8 mouse cellular contexts compared by ENCODE assay signal in the genomic region with DNA sequence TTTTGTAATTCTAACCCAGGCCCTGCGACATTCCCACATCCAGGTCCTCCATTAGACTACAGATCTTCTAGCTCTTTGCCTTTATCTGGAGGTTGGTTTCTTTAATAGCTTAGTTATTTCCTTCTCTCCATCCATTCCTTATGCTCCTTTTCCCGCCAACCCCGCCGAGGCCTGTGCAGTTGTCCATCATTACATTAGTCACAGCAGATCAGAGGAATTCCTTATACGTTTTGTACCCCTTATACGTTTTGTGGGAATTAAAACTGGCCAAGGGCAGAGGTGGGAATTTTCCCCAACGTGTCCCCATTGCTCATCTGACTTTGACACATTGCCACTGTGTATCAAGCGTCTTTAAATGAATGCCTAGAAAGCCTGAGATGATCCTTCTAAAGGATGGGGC. TPM values are rescaled to one million over a fixed set of nuclear protein-coding genes. Genes with fewer than 3 reads are reported as not detected.
A peak's percentile ranks its signal among the peaks of the same experiment; 100 is the strongest.
DNase-seq lines count a peak whose midpoint lies in the region; ATAC-seq lines count a peak whose summit lies in the region.

No protein-coding gene starts in this region.

- no peak overlapping the region for H3K9ac ChIP-seq in neural tube, embryonic 11.5 days (ENCODE audit: low read length)
- H3K9ac ChIP-seq in limb, embryonic 12.5 days (replicated peaks): no peak overlapping the region
- H3K9ac ChIP-seq in stomach, embryonic 14.5 days (replicated peaks; ENCODE audit: low read depth, low read length): no peak overlapping the region

- H3K4me3 ChIP-seq in erythroblast, embryonic 14.5 days (replicated peaks): peak overlapping the region; percentile 81
- H3K4me3 ChIP-seq in neural tube, embryonic 11.5 days (ENCODE audit: low read depth, low read length): peak overlapping the region; percentile 69
- H3K4me3 ChIP-seq in limb, embryonic 12.5 days (replicated peaks): peak overlapping the region; percentile 68
- H3K4me3 ChIP-seq in stomach, embryonic 14.5 days (ENCODE audit: low read depth, low read length): peak overlapping the region; percentile 66

- no peaks in the 10 kb centered on the region for H3K9me3 ChIP-seq in erythroblast, embryonic 14.5 days (ENCODE audit: control insufficient read depth, low read length)
- H3K9me3 ChIP-seq in neural tube, embryonic 11.5 days (ENCODE audit: control insufficient read depth, low read length): no peaks in the 10 kb centered on the region
- H3K9me3 ChIP-seq in limb, embryonic 12.5 days: no peaks in the 10 kb centered on the region
- H3K9me3 ChIP-seq in stomach, embryonic 14.5 days (ENCODE audit: control insufficient read depth, low read depth, low read length): no peaks in the 10 kb centered on the region

- DNase-seq in neural tube, embryonic 11.5 days (ENCODE audit: low spot score): peak; percentile 10
- no peak for DNase-seq in neural tube, embryonic 10.5 days (ENCODE audit: extremely low spot score, low spot score)
- no peak for DNase-seq in layer of hippocampus, adult 9-11 months

- H3K4me2 ChIP-seq in neural tube, embryonic 11.5 days (ENCODE audit: low read depth): peak overlapping the region; percentile 46
- H3K4me2 ChIP-seq in limb, embryonic 12.5 days: peak overlapping the region; percentile 68
- peak overlapping the region; percentile 56 for H3K4me2 ChIP-seq in stomach, embryonic 14.5 days (replicated peaks; ENCODE audit: low read depth, low read length)

- H3K36me3 ChIP-seq in erythroblast, embryonic 14.5 days (ENCODE audit: control insufficient read depth): no peaks in the 10 kb centered on the region
- H3K36me3 ChIP-seq in neural tube, embryonic 11.5 days (ENCODE audit: control insufficient read depth, insufficient read depth, low read length): no peaks in the 10 kb centered on the region
- H3K36me3 ChIP-seq in limb, embryonic 12.5 days: no peaks in the 10 kb centered on the region
- H3K36me3 ChIP-seq in stomach, embryonic 14.5 days (ENCODE audit: control insufficient read depth, insufficient read depth, low read length): no peaks in the 10 kb centered on the region

- peaks cover 18% of the 10 kb centered on the region for H3K4me1 ChIP-seq in erythroblast, embryonic 14.5 days (ENCODE audit: control insufficient read depth)
- H3K4me1 ChIP-seq in neural tube, embryonic 11.5 days (ENCODE audit: control insufficient read depth, insufficient read depth, low read length): peaks cover 7% of the 10 kb centered on the region
- H3K4me1 ChIP-seq in limb, embryonic 12.5 days (replicated peaks): peaks cover 17% of the 10 kb centered on the region
- peaks cover 9% of the 10 kb centered on the region; the same call in 1 of the 2 replicates for H3K4me1 ChIP-seq in stomach, embryonic 14.5 days (ENCODE audit: control insufficient read depth, insufficient read depth, low read length)

- ATAC-seq in erythroblast, adult 5-6 weeks (replicated peaks; ENCODE audit: low FRiP score, poor library complexity, severe bottlenecking): no peak
- ATAC-seq in neural tube, embryonic 11.5 days (ENCODE audit: insufficient read depth, low FRiP score, low TSS enrichment): no peak
- 0 out of 2 replicates have a peak, but pooled peaks have one; percentile 19 for ATAC-seq in limb, embryonic 12.5 days (ENCODE audit: insufficient number of reproducible peaks, insufficient read depth, low FRiP score, low TSS enrichment, low read depth)
- no peak for ATAC-seq in stomach, embryonic 14.5 days (ENCODE audit: insufficient number of reproducible peaks, insufficient read depth, low FRiP score, low read depth)
- no peak for ATAC-seq in CD4-positive, CD25-positive, alpha-beta regulatory T cell, adult 4 months

- WGBS in neural tube, embryonic 11.5 days: 41% methylated on average over 8 of the region's 8 CpGs
- 46% methylated on average over 8 of the region's 8 CpGs for WGBS in limb, embryonic 12.5 days
- 43% methylated on average over 8 of the region's 8 CpGs for WGBS in stomach, embryonic 14.5 days

- H3K27me3 ChIP-seq in erythroblast, embryonic 14.5 days (ENCODE audit: control insufficient read depth): no peaks in the 10 kb centered on the region
- no peaks in the 10 kb centered on the region for H3K27me3 ChIP-seq in neural tube, embryonic 11.5 days (ENCODE audit: control insufficient read depth, insufficient read depth, low read length)
- no peaks in the 10 kb centered on the region for H3K27me3 ChIP-seq in limb, embryonic 12.5 days
- no peaks in the 10 kb centered on the region for H3K27me3 ChIP-seq in stomach, embryonic 14.5 days (ENCODE audit: control insufficient read depth, insufficient read depth, low read length)

- no peak overlapping the region for H3K27ac ChIP-seq in neural tube, embryonic 11.5 days (ENCODE audit: low read depth, low read length)
- H3K27ac ChIP-seq in limb, embryonic 12.5 days: no peak overlapping the region
- no peak overlapping the region for H3K27ac ChIP-seq in stomach, embryonic 14.5 days (ENCODE audit: low read length)

RNA-seq across cellular contexts. Expression of a gene that starts 0.3 kb away (rescaled TPM):
- not detected in 2 replicates for polyA plus RNA-seq in erythroblast, embryonic 14.5 days (2012)
- not detected in 2 replicates for total RNA-seq in erythroblast, adult 5-6 weeks (2015; ENCODE audit: low replicate concordance)
- total RNA-seq in erythroblast, adult 5-6 weeks (2017; ENCODE audit: low replicate concordance): not detected in 2 replicates
- 0.23 and 0.31 TPM in 2 replicates for polyA plus RNA-seq in neural tube, embryonic 11.5 days (2014; fragmentation: Nextera tagmentation; extraction: Ambion mirVana)
- not detected in 2 replicates for polyA plus RNA-seq in limb, embryonic 12.5 days (2016; fragmentation: Nextera tagmentation; extraction: Ambion mirVana)
- not detected in 2 replicates for polyA plus RNA-seq in stomach, embryonic 14.5 days (2014; fragmentation: Nextera tagmentation; extraction: Ambion mirVana)
- not detected for polyA plus RNA-seq in CD4-positive, CD25-positive, alpha-beta regulatory T cell, adult 4 months (2017; shearing (Covaris generic))

RNA-seq across cellular contexts. Expression of a gene that starts 0.6 kb away (rescaled TPM):
- 0.02 and 0.29 TPM in 2 replicates for polyA plus RNA-seq in erythroblast, embryonic 14.5 days (2012)
- 11.7 and 16.7 TPM in 2 replicates for total RNA-seq in erythroblast, adult 5-6 weeks (2015; ENCODE audit: low replicate concordance)
- 2.8 and 6.1 TPM in 2 replicates for total RNA-seq in erythroblast, adult 5-6 weeks (2017; ENCODE audit: low replicate concordance)
- polyA plus RNA-seq in neural tube, embryonic 11.5 days (2014; fragmentation: Nextera tagmentation; extraction: Ambion mirVana): 74.3 and 82.6 TPM in 2 replicates
- 61.5 and 65.5 TPM in 2 replicates for polyA plus RNA-seq in limb, embryonic 12.5 days (2016; fragmentation: Nextera tagmentation; extraction: Ambion mirVana)
- 62.3 and 65.6 TPM in 2 replicates for polyA plus RNA-seq in stomach, embryonic 14.5 days (2014; fragmentation: Nextera tagmentation; extraction: Ambion mirVana)
- polyA plus RNA-seq in CD4-positive, CD25-positive, alpha-beta regulatory T cell, adult 4 months (2017; shearing (Covaris generic)): 10 to 100 TPM; 32.4 to 49.3 TPM

RNA-seq across cellular contexts. Expression of a gene that starts 39.3 kb away (rescaled TPM):
- not detected in 2 replicates for polyA plus RNA-seq in erythroblast, embryonic 14.5 days (2012)
- not detected in 2 replicates for total RNA-seq in erythroblast, adult 5-6 weeks (2015; ENCODE audit: low replicate concordance)
- not detected in 2 replicates for total RNA-seq in erythroblast, adult 5-6 weeks (2017; ENCODE audit: low replicate concordance)
- 0.17 and 0.35 TPM in 2 replicates for polyA plus RNA-seq in neural tube, embryonic 11.5 days (2014; fragmentation: Nextera tagmentation; extraction: Ambion mirVana)
- 0.23 and 0.44 TPM in 2 replicates for polyA plus RNA-seq in limb, embryonic 12.5 days (2016; fragmentation: Nextera tagmentation; extraction: Ambion mirVana)
- 0.32 TPM in 1 of 2 replicates, not detected in the other for polyA plus RNA-seq in stomach, embryonic 14.5 days (2014; fragmentation: Nextera tagmentation; extraction: Ambion mirVana)
- polyA plus RNA-seq in CD4-positive, CD25-positive, alpha-beta regulatory T cell, adult 4 months (2017; shearing (Covaris generic)): not detected

RNA-seq across cellular contexts. Expression of a gene that starts 43.1 kb away (rescaled TPM):
- not detected in 2 replicates for polyA plus RNA-seq in erythroblast, embryonic 14.5 days (2012)
- not detected in 2 replicates for total RNA-seq in erythroblast, adult 5-6 weeks (2015; ENCODE audit: low replicate concordance)
- not detected in 2 replicates for total RNA-seq in erythroblast, adult 5-6 weeks (2017; ENCODE audit: low replicate concordance)
- polyA plus RNA-seq in neural tube, embryonic 11.5 days (2014; fragmentation: Nextera tagmentation; extraction: Ambion mirVana): not detected in 2 replicates
- not detected in 2 replicates for polyA plus RNA-seq in limb, embryonic 12.5 days (2016; fragmentation: Nextera tagmentation; extraction: Ambion mirVana)
- not detected in 2 replicates for polyA plus RNA-seq in stomach, embryonic 14.5 days (2014; fragmentation: Nextera tagmentation; extraction: Ambion mirVana)
- not detected for polyA plus RNA-seq in CD4-positive, CD25-positive, alpha-beta regulatory T cell, adult 4 months (2017; shearing (Covaris generic))

Comparison
In these comparisons a context has a peak if more than half of its experiments do, and no peak if none do; other contexts are left out.
1. RNA of a gene that starts 0.6 kb away (polyA plus RNA-seq): 74.3 to 82.6 TPM in neural tube, embryonic 11.5 days, 62.3 to 65.6 TPM in stomach, embryonic 14.5 days, 61.5 to 65.5 TPM in limb, embryonic 12.5 days and 32.4 to 49.3 TPM in CD4-positive, CD25-positive, alpha-beta regulatory T cell, adult 4 months; 0.02 to 0.29 TPM in erythroblast, embryonic 14.5 days; every median in the first group is over 10 times any median in the second.
2. Peak in every context shown above with its lines, with median percentiles within 50 percentile points of each other: H3K4me3 ChIP-seq and H3K4me2 ChIP-seq.